Mouse (Mus musculus): ENCODE measurements around the gene Capn12.

Capn12 gene

GRCm38 (mm10) chr7:28921178-28921577 lies 40.0 kb downstream of the Capn12 start:
- no peak for DNase-seq (ENCODE audit: low spot score)

GRCm38 (mm10) chr7:28921722-28922465 lies 40.7 kb downstream of the Capn12 start:
- no peak for DNase-seq (ENCODE audit: low spot score)

GRCm38 (mm10) chr7:28922606-28923005 lies 41.4 kb downstream of the Capn12 start:
- no peak for DNase-seq (ENCODE audit: low spot score)

- DNase-seq (ENCODE audit: low spot score), result no peak
Measured at GRCm38 (mm10) chr7:28923865-28924291, 42.7 kb downstream of the Capn12 start.

GRCm38 (mm10) chr7:28924802-28925201 lies 43.6 kb downstream of the Capn12 start:
- DNase-seq (ENCODE audit: low spot score), result no peak

GRCm38 (mm10) chr7:28925317-28925716 lies 44.1 kb downstream of the Capn12 start:
- peak; percentile 57 for DNase-seq (ENCODE audit: low spot score)

- DNase-seq (ENCODE audit: low spot score), result no peak
Measured at GRCm38 (mm10) chr7:28926172-28926571, 45.0 kb downstream of the Capn12 start.

GRCm38 (mm10) chr7:28929381-28929780 lies 48.2 kb downstream of the Capn12 start:
- DNase-seq (ENCODE audit: low spot score), result no peak

GRCm38 (mm10) chr7:28930320-28931031 lies 49.3 kb downstream of the Capn12 start:
- DNase-seq (ENCODE audit: low spot score), result no peak

- DNase-seq (ENCODE audit: low spot score), result no peak
Measured at GRCm38 (mm10) chr7:28931032-28931694, 49.9 kb downstream of the Capn12 start.

GRCm38 (mm10) chr7:28931695-28932039 lies 50.4 kb downstream of the Capn12 start:
- DNase-seq (ENCODE audit: low spot score), result no peak

GRCm38 (mm10) chr7:28932421-28933041 lies 51.3 kb downstream of the Capn12 start:
- DNase-seq (ENCODE audit: low spot score), result no peak

GRCm38 (mm10) chr7:28933825-28934224 lies 52.6 kb downstream of the Capn12 start:
- DNase-seq (ENCODE audit: low spot score), result no peak

GRCm38 (mm10) chr7:28936787-28937186 lies 55.6 kb downstream of the Capn12 start:
- no peak for DNase-seq (ENCODE audit: low spot score)

- DNase-seq (ENCODE audit: low spot score), result no peak
Measured at GRCm38 (mm10) chr7:28938654-28939053, 57.4 kb downstream of the Capn12 start.

- DNase-seq (ENCODE audit: low spot score), result no peak
Measured at GRCm38 (mm10) chr7:28939418-28940183, 58.4 kb downstream of the Capn12 start.

- no peak for DNase-seq (ENCODE audit: low spot score)
Measured at GRCm38 (mm10) chr7:28941129-28941528, 59.9 kb downstream of the Capn12 start.

- no peak for DNase-seq (ENCODE audit: low spot score)
Measured at GRCm38 (mm10) chr7:28941542-28941941, 60.3 kb downstream of the Capn12 start.

Measured in urinary bladder, postnatal 10 days (tissue).